Mouse (Mus musculus) gastrocnemius, postnatal 14 days (tissue): ENCODE results near the gene Reg4. TPM values are rescaled to one million over a fixed set of nuclear protein-coding genes. Genes with fewer than 3 reads are reported as not detected.

ENCODE experiments used
- DNase-seq: peaks from one replicate; pipeline ENCODE4 v3.0.0; 2021; ENCODE audit warnings: mixed read lengths
- intact Hi-C: fragments of 180-260 bp; cut with DNase I; formaldehyde crosslinking; loops from one replicate; pipeline ENCODE4 v1.15.1; 2025; ENCODE audit warnings: low total_unique reads
- total RNA-seq, 2 experiments: library from RNA; stranded (reverse); gene quantifications; 2 replicates each; pipeline ENCODE4 v1.2.3; 2021

Reg4 gene
- total RNA-seq, 2 experiments from 2014 or later = not detected

DNA sequence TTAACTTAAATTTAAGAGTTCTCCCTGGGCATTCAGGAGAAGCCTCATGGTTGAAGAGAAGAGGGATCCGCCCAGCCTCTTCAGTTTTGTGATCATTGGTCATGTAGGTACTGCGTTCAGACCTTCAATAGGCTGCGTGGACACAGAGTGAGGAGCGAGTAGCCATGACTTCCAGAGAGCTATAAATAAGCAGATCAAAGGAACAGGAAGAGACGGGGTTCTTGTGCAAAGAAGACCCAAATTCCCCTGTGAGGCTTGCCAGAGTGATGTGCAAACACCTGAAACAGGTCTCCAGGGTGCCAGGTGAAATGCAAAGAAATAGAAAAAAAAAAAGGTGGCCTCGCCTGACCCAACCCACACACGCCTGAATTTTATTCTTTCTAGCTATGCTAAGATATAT, 8.0 kb downstream of the Reg4 start:
- DNase-seq = no peak
- intact Hi-C loops = loop anchor here (5.0 kb wide), 1 partner anchor 82 kb away; no protein-coding TSS in a partner anchor

DNA sequence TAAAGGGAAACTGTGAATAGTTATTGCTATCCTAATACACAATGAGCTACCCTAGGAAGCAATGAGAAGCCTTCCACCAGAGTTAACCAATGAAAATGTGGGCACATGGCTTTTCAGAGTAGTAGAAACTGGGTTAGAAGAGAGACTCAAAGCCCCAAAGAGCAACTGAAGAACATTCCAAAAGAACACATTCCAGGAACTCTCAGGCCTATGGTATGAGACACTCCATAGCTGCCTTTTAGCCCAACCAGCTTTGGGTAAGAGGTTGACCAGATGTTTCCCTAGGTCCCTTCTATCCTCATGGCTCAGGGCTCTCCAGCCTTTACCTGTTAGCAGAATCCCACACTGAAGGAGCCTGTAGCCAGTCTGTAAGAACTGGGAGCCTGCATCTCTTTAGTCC, 11.5 kb downstream of the Reg4 start:
- intact Hi-C loops = no loop called here
- no peak for DNase-seq

DNA sequence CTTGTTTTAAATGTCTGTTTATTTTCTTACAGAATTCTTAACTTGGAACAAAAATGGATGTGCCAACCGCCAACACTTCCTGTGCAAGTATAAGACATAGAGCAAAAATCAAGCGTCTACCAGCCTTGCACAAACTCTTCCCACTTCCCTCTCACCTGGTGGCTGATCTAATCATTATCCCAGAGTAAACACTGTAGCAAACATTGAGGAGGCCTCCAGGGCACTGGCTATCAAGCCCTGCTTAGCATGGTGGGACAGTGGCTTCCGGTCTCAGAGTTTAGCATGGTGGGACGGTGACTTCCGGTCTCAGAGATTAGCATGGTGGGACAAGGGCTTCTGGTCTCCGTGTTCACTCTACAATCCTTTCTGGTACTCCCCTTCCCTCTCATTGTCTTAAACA, 14.3 kb downstream of the Reg4 start:
- intact Hi-C loops = no loop called here
- no peak for DNase-seq

DNA sequence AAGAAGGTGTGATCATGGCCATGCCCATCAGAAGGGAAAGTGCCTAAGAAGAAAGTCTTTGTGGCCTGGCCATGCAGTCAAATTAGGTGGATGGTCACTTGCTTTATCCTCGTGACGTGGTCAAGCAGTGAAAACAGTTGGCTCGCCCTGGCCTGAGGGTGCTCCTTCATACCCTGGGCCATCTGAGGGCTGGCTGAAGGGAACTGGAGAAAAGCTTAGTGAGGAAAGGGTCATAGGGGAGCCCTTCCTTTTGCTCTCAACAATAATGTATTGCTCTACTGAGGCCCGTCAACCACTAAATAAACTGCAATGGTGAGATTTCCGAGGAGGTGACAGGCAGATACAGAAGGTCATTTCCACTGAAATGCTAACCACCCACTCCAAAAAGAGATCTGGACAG, 15.3 kb downstream of the Reg4 start:
- DNase-seq = no peak
- intact Hi-C loops = no loop called here

DNA sequence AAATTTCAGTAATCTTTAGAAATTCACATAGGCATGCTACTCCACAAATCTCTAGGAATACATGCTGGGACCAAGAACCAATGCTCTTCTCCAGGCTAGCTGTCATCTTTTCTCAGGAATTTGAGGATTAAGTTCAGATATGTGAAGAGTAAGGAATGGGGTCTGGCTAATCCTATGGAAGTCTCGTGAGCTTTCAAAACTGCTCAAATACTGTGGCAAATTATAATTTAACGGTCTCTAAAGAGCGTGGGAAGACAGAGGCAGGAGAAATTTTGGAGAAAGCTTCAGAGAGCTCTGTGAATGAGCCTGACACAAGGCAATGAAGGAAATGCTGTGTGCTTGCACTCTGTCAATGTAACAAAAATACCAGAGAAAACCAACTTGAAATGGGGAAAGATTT, 16.2 kb downstream of the Reg4 start:
- DNase-seq = no peak
- intact Hi-C loops = no loop called here

DNA sequence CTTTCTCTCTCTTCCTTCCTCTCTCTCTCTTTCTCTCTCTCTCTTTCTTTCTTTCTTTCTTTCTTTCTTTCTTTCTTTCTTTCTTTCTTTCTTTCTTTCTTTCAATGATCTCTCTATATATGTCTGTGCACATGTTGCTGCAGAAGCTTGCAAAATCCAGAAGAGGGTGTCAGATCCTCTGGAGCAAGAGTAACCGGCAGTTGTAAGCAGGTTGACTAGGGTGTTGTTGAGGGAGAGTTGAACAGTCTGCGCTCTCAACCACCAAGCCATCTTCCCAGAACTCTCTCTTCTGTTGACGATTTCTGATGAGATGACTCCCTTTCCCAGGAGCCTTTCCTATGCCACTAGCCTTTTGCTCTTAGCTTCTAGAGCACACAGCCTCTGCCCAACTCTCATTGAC, 20.1 kb downstream of the Reg4 start:
- intact Hi-C loops = no loop called here
- DNase-seq = no peak

DNA sequence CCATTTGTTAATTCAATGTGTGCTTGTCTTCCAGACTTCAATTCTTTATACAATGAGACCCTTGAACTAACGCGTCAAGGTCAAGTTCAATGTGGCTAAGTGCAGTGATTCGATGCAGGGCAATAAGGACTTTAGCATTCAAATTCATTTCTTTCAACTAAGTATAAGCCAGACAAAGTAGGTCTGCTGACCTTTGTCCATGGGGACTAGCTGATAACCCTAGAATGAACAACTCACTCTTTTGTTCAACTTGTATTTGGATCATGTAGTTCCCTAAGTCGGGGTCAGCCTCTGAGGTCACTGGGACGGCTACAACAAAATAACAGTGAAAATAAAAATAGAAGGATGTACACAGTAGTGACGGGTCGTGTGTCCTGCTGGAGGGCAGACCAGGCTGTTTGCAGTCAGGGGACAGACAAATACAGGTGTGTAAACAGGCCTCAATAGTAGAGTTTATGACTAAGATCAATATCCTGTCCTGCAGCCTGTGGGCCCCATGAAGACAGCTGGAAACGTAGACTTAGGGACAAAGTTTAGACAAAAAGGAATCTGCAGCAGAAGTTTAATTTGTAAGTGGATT, 20.6 kb downstream of the Reg4 start:
- intact Hi-C loops = no loop called here

DNA sequence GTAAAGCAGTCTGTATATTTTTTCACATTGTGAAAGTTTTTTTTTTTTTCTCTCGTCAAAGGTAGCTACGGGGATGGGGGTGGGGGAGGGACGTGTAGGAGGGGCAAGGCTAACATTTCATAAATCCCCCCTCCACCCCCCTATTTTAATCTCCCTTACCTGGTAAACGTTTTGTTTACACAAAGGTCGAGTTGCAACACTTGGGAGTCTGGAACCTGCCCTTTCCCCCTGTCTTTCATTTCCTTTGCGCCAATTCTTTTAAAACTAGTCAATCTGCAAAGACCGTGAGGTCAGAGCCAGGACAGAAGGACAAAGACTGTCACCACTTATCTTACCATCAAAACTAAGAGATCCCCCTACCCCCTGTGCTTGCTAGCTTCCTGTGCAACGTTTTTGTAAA, 23.9 kb downstream of the Reg4 start:
- intact Hi-C loops = no loop called here

More for the DNA sequence above, 20.6 kb downstream of the Reg4 start:
- DNase-seq = no peak

DNA sequence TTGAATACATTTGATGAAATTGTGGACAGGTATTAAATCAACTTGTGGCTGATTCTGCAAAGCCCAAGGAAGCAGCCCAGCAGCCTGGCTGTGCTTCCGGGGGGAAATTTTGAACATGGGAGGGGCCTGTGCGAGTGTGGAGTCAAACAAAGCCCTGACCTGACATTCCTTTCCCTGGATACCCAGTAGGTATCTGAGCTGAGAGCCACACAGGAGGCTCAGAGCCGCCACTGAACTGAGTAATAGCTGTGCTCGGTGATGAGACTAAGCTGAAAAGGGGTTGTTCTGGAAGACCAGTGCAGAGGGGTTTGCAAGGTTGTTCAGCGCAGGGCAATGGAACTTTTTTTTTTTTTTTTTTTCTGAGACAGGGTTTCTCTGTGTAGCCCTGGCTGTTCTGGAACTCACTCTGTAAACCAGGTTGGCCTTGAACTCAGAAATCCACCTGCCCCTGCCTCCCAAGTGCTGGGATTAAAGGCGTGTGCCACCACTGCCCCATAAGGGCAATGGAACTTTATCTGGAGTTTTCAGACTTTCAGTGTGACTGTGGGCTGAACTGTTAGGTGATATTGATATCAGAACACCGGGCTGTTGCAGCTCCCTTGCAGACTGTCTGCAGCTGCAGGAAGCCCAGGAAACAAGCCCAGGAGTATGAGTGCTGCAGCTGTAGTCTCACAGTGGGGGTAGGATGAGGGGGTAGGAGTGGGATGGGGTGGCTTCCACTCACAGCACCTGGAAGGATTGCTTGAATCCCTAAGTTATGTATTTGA, 25.2 kb downstream of the Reg4 start:
- intact Hi-C loops = no loop called here
- DNase-seq = no peak

More for the DNA sequence above, 23.9 kb downstream of the Reg4 start:
- no peak for DNase-seq

DNA sequence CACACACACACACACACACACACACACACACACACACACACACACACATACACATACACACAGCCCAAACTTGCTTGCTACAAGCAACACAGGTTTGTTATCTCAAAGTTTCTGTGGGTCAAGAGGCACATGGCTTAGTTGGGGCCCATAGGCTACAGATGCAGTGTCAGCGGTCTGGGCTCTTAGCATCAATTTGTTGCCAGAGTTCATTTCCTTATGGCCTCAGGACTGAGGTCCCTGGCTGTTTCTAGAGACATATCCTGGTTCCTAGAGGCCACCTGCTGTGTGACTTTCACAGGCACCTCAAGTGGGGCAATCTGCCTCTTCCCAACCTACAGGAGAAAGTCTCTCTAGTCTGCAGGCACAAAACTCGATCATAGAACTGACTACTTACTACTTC, 27.4 kb downstream of the Reg4 start:
- intact Hi-C loops = no loop called here
- no peak for DNase-seq

DNA sequence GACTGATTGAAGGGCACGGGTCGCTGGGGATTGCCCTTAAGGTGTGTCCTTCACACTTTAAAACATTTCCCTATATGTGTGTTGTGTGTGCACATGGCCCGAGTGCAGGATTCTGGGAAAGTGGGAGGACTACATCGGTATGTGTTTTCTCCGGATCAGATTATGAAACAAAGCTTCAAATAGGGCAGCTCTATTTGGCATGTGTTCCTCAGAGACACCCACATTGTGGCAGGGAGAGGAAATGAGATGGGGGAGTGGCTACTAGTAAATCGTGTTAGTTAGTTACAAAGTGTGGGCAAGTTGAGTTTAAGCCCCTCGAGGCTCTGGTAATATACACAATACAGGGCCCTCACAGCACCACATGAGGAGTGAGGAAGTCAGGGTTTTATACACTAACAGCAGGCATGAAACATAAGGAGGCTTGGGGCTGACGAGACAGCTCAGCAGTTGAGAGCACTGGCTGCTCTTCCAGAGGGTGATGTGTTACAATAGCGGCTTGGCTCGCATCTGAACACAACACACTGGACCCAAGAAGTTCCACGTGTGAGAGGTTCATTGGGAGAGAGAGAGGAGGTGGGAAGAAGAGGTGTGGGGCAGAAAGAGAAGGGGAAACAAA, 28.0 kb downstream of the Reg4 start:
- intact Hi-C loops = no loop called here
- DNase-seq = no peak

DNA sequence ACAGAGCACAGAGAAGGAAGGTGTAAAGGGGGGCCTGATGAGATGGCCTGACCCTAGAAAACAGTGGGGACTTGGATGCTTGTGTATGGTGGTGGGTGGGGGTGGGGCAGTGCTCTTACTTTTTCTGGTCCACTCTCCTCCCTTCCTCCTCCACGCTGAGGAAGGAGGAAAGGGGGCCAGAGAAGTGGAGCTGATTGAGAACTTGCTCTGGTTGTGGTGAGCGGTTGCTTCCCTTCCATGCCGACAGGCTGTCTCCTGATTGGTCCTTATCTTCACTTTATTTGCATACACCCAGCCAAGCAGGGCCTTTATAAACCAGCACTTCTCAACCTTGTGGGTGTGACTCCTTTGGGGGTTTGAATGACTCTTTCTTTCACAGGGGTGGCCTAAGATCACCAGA, 32.1 kb downstream of the Reg4 start:
- no peak for DNase-seq
- intact Hi-C loops = no loop called here

DNA sequence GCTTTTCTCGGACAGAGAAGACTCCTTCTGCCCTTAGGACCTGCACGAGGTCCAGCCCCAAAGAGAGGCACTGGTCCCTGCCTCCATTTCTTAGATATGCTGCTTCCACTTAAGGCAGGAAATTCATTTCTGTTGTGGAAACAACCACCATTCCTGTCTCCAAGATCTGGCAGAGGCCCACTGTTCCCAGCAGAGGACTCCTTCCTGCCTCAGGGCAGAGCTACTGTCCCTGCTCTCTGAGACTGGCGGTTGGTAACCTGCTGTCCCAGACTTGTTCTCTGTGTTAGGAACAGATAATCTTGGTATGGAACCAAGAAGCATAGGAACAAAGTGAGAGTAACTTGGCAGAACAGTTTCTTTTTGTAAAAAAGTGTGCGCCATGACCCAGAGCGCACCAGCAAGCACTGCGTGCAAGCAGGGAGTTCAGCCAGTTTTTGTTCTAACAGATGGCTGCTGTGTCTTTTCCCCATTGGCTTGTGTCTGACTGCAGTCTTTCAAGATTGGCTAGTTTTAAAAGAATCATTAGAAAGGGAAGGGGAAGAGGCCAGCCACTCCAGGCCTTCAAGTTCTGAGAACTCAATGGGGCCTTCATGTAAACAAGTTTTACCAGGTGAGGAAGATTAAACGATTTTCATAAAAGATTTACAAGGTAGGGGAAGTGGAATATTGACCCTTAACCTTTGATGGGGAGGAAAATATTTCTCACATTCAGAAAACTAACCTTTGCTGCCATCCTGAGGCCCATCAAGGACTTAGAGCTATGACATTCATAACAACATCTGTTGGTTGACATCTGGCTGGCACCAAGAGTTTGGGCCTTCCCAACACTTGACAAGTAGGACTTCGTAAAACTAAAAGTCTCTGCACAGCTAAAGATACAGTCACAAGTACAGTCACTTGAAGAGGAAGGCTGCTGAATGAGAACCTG, 33.0 kb downstream of the Reg4 start:
- DNase-seq = no peak
- intact Hi-C loops = no loop called here

DNA sequence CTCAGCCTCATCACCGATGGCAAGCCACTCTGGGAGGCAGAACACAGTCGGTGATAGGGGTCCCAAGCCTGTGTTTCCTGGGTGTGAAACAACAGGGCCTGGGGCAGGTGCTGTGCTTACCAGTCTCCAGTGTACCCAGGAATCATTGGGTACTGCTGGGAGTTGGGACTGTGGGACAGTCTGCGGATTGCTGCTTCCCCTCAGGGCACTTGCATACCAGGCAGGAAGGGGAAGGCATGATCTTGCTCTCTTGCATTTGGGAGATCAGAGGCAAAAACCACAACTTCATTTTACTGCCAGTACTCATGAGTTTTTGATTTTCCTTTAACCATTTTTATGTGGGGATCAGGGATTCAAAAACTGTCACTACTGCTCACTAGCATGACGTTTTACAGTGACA, 36.8 kb downstream of the Reg4 start:
- DNase-seq = no peak
- intact Hi-C loops = no loop called here

DNA sequence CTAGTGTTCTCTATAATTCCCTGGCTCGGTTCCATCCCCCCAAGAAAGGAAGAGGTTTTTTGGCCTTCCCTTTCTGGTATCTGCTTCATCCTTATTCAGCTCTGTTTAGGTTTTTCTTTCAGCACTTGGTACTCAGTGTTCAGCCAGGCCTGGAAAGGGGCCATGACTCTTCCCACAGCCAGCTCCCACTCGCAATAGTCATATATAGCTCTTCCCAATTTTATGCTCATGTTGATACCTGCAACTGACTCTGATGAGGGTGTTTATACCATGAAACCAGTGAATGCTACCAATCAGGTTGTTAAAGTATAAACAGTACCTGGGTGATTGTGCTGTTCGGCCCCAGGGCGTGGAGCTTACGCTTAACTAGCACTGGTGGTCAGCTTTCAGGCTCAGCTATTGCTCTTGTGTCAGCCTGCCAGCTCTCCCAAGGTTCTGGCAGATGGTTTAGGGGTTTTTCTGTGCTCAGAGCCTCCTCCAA, 37.4 kb downstream of the Reg4 start:
- no peak for DNase-seq
- intact Hi-C loops = no loop called here

DNA sequence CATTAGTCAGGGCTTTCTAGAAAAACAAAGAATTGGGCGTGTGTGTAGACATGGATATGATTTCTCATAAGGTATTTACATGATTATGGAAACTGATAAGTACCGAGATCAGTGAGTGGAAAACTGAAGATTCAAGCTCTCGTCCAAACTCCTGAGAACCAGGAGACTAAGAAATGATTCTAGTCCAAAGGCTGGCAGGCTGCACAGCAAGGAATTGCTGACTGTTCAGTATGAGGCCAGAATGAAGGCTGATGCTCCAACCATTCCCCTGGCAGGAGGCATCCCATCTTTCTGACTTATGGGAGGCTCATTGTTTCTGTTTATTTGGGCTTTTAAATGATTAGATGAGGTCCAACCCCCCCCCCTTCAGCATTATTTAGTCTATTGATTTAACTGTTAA, 38.6 kb downstream of the Reg4 start:
- DNase-seq = no peak
- intact Hi-C loops = no loop called here

DNA sequence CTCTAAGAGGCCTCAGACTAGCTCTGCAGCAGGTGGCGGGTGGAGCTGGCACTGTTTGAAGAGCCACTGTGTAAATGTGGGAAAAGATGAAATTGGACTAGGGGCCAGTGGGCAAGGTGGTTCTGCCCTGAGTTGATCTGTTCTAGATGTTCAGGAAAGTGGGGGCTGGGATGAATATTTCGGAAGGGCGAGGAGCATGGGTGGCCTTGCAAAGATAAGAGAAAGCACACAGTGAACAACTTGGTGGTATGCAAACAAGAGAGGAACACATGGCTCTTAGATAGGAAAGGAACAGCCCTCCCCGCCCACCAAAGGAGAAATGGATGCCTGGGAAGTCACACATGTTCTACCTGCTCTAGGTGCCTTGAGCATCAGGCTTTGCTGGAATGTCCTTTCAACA, 39.5 kb downstream of the Reg4 start:
- intact Hi-C loops = no loop called here
- no peak for DNase-seq

DNA sequence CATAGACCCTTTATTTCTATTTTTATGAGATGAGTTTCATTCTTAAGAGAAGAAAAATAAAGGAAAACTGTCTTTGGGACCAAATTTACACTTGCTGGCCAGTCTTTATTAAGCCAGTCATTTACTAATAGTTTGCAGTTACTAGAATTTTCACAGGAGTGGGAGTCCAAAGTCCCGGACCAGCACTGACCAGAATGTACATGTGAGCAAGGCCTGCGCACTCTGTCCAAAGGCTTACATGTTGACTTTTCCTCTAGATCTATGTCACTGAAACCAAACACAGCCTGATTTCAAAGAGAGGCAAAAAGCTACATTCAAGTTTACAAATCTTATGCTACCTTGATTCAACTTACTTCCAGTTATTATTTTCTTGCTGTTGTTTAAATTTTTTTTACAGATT, 40.2 kb downstream of the Reg4 start:
- intact Hi-C loops = no loop called here
- no peak for DNase-seq

DNA sequence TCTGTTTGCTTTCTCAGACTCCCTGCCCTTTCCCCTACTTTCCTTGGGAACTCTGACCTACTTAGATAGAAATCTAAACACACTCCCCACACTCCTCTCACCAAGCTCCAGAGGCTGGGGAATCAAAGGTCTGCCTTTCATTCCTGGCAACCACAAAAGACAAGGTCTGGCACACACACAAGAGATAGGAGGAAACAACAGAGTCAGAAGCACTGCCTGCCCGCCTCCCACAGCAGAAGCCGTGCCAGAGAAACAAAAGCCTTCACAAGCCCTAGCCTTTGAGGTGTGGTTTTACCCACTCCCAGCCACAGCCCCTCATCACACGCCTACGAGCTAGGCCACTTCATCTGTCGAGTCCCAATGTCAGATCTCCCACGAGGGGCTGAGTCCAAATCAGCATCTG, 45.3 kb downstream of the Reg4 start:
- no peak for DNase-seq
- intact Hi-C loops = no loop called here
